In genomic region chr11:7193134-7193533, GRCm38 (mm10) we compare ENCODE assay signal across 40 mouse cellular contexts. TPM values are rescaled to one million over a fixed set of nuclear protein-coding genes. Genes with fewer than 3 reads are reported as not detected.
DNase-seq lines count a peak whose midpoint lies in the region; ATAC-seq and TF ChIP-seq lines count a peak whose summit lies in the region.
"Had no signal": no experiment of that assay in that cellular context is flagged by ENCODE, and none has a peak within 500 bp of the region (broad histone marks: within the 10 kb centered on the region; RNA-seq: fewer than 3 reads in every experiment).

No protein-coding gene starts in this region.

- no peaks in the 10 kb centered on the region for H3K9me3 ChIP-seq in forebrain, embryonic 15.5 days
- H3K9me3 ChIP-seq in forebrain, embryonic 11.5 days (ENCODE audit: control insufficient read depth, low read length) = no peaks in the 10 kb centered on the region; the same call in 1 of the 2 replicates
- no peaks in the 10 kb centered on the region for H3K9me3 ChIP-seq in intestine, postnatal 0 days (ENCODE audit: control insufficient read depth)
- no peaks in the 10 kb centered on the region for H3K9me3 ChIP-seq in intestine, embryonic 15.5 days
- H3K9me3 ChIP-seq in lung, postnatal 0 days (ENCODE audit: low read length) = no peaks in the 10 kb centered on the region
- H3K9me3 ChIP-seq: embryonic facial prominence, embryonic 10.5 days; heart, embryonic 15.5 days; hindbrain, embryonic 12.5 days; kidney, embryonic 15.5 days; limb, embryonic 10.5 days; limb, embryonic 15.5 days; lung, embryonic 15.5 days; midbrain, embryonic 13.5 days; neural tube, embryonic 15.5 days had no signal

- no peak overlapping the region for H3K27ac ChIP-seq in forebrain, embryonic 15.5 days (replicated peaks)
- H3K27ac ChIP-seq in forebrain, embryonic 11.5 days (ENCODE audit: low read depth, low read length) = no peak overlapping the region
- no peak overlapping the region for H3K27ac ChIP-seq in intestine, postnatal 0 days (ENCODE audit: low read depth, low read length)
- no peak overlapping the region for H3K27ac ChIP-seq in intestine, embryonic 15.5 days
- H3K27ac ChIP-seq in lung, postnatal 0 days (ENCODE audit: low read length) = no peak overlapping the region
- H3K27ac ChIP-seq: embryonic facial prominence, embryonic 10.5 days; embryonic facial prominence, embryonic 15.5 days; heart, embryonic 15.5 days; hindbrain, embryonic 12.5 days; kidney, embryonic 15.5 days; limb, embryonic 10.5 days; limb, embryonic 15.5 days; lung, embryonic 15.5 days; midbrain, embryonic 13.5 days; neural tube, embryonic 15.5 days had no signal

- H3K4me3 ChIP-seq in forebrain, embryonic 15.5 days = no peak overlapping the region
- no peak overlapping the region for H3K4me3 ChIP-seq in forebrain, embryonic 11.5 days (ENCODE audit: low read depth, low read length)
- no peak overlapping the region for H3K4me3 ChIP-seq in intestine, postnatal 0 days (ENCODE audit: low read depth, low read length)
- H3K4me3 ChIP-seq in intestine, embryonic 15.5 days (replicated peaks) = no peak overlapping the region
- no peak overlapping the region for H3K4me3 ChIP-seq in lung, postnatal 0 days (ENCODE audit: low read depth, low read length)
- H3K4me3 ChIP-seq: embryonic facial prominence, embryonic 10.5 days; embryonic facial prominence, embryonic 15.5 days; heart, embryonic 15.5 days; hindbrain, embryonic 12.5 days; kidney, embryonic 15.5 days; limb, embryonic 10.5 days; limb, embryonic 15.5 days; lung, embryonic 15.5 days; midbrain, embryonic 13.5 days; neural tube, embryonic 15.5 days had no signal

- 0 out of 2 replicates have a peak, but pooled peaks have one; percentile 2 for ATAC-seq in forebrain, embryonic 15.5 days (replicated peaks)
- no peak for ATAC-seq in forebrain, embryonic 11.5 days (replicated peaks; ENCODE audit: low FRiP score)
- ATAC-seq in intestine, postnatal 0 days = no peak
- ATAC-seq in intestine, embryonic 15.5 days = no peak
- ATAC-seq in lung, postnatal 0 days = no peak
- ATAC-seq: activated CD4-positive, CD25-positive, alpha-beta regulatory T cell, adult 4 months; forebrain, embryonic 14.5 days; midbrain, embryonic 13.5 days had no signal

- 76% methylated on average over 9 of the region's 9 CpGs for WGBS in forebrain, embryonic 15.5 days
- 75% methylated on average over 9 of the region's 9 CpGs for WGBS in forebrain, embryonic 11.5 days
- WGBS in intestine, postnatal 0 days = 59% methylated on average over 9 of the region's 9 CpGs
- WGBS in intestine, embryonic 15.5 days = 54% methylated on average over 9 of the region's 9 CpGs
- WGBS in lung, postnatal 0 days = 70% methylated on average over 9 of the region's 9 CpGs

- H3K4me2 ChIP-seq in forebrain, embryonic 15.5 days (replicated peaks) = no peak overlapping the region
- no peak overlapping the region for H3K4me2 ChIP-seq in forebrain, embryonic 11.5 days (ENCODE audit: low read depth, low read length, severe bottlenecking)
- H3K4me2 ChIP-seq in intestine, postnatal 0 days (replicated peaks; ENCODE audit: low read depth) = no peak overlapping the region
- H3K4me2 ChIP-seq in intestine, embryonic 15.5 days (replicated peaks) = no peak overlapping the region
- H3K4me2 ChIP-seq in lung, postnatal 0 days (replicated peaks; ENCODE audit: low read depth, low read length) = no peak overlapping the region
- H3K4me2 ChIP-seq: embryonic facial prominence, embryonic 15.5 days; heart, embryonic 15.5 days; hindbrain, embryonic 12.5 days; kidney, embryonic 15.5 days; limb, embryonic 15.5 days; lung, embryonic 15.5 days; midbrain, embryonic 13.5 days; neural tube, embryonic 15.5 days had no signal

- TF ChIP-seq CTCF in intestine, postnatal 0 days (IDR thresholded peaks at IDR 0.05; ENCODE audit: low read depth) = 0 out of 2 replicates have a peak, but pooled peaks have one; percentile 11
- TF ChIP-seq CTCF in lung, postnatal 0 days (IDR thresholded peaks at IDR 0.05) = peak; percentile 11; the same call in 1 of the 2 replicates

- no peak for DNase-seq in forebrain, embryonic 11.5 days (ENCODE audit: low spot score)
- DNase-seq in lung, postnatal 0 days (ENCODE audit: low spot score) = no peak
- DNase-seq in lung, postnatal 36 days = no peak
- no peak for DNase-seq in adrenal gland, postnatal 4 days (ENCODE audit: low spot score in 2 of 2)
- DNase-seq: adrenal gland, postnatal 36 days; cerebellum, adult 8-10 months; cerebellum, postnatal 25 days; gastrocnemius, postnatal 10 days; kidney, adult 18-20 months; kidney, postnatal 36 days; layer of hippocampus, postnatal 36 days; retina, postnatal 1 day; right cerebral cortex, postnatal 14 days; thymus, postnatal 14 days had no signal

- no peaks in the 10 kb centered on the region for H3K36me3 ChIP-seq in forebrain, embryonic 15.5 days
- no peaks in the 10 kb centered on the region for H3K36me3 ChIP-seq in forebrain, embryonic 11.5 days (ENCODE audit: control insufficient read depth, insufficient read depth, low read length)
- no peaks in the 10 kb centered on the region for H3K36me3 ChIP-seq in intestine, postnatal 0 days (ENCODE audit: control insufficient read depth, insufficient read depth)
- H3K36me3 ChIP-seq in intestine, embryonic 15.5 days = no peaks in the 10 kb centered on the region
- no peaks in the 10 kb centered on the region for H3K36me3 ChIP-seq in lung, postnatal 0 days (ENCODE audit: insufficient read depth, low read length)
- H3K36me3 ChIP-seq: embryonic facial prominence, embryonic 10.5 days; embryonic facial prominence, embryonic 15.5 days; heart, embryonic 15.5 days; hindbrain, embryonic 12.5 days; kidney, embryonic 15.5 days; limb, embryonic 10.5 days; limb, embryonic 15.5 days; lung, embryonic 15.5 days; midbrain, embryonic 13.5 days; neural tube, embryonic 15.5 days had no signal

- H3K27me3 ChIP-seq in forebrain, embryonic 15.5 days = no peaks in the 10 kb centered on the region
- no peaks in the 10 kb centered on the region for H3K27me3 ChIP-seq in forebrain, embryonic 11.5 days (ENCODE audit: control insufficient read depth, insufficient read depth, low read length)
- no peaks in the 10 kb centered on the region for H3K27me3 ChIP-seq in intestine, postnatal 0 days (replicated peaks; ENCODE audit: control insufficient read depth, insufficient read depth, low read length)
- no peaks in the 10 kb centered on the region for H3K27me3 ChIP-seq in intestine, embryonic 15.5 days (replicated peaks)
- H3K27me3 ChIP-seq in lung, postnatal 0 days (replicated peaks; ENCODE audit: insufficient read depth, low read length) = no peaks in the 10 kb centered on the region
- H3K27me3 ChIP-seq: embryonic facial prominence, embryonic 15.5 days; heart, embryonic 15.5 days; hindbrain, embryonic 12.5 days; kidney, embryonic 15.5 days; limb, embryonic 15.5 days; lung, embryonic 15.5 days; neural tube, embryonic 15.5 days had no signal

- H3K4me1 ChIP-seq in forebrain, embryonic 15.5 days = no peaks in the 10 kb centered on the region
- peaks cover 7% of the 10 kb centered on the region; the same call in 1 of the 2 replicates for H3K4me1 ChIP-seq in forebrain, embryonic 11.5 days (replicated peaks; ENCODE audit: control insufficient read depth, insufficient read depth, low read length)
- no peaks in the 10 kb centered on the region for H3K4me1 ChIP-seq in intestine, postnatal 0 days (replicated peaks; ENCODE audit: control insufficient read depth, insufficient read depth, low read length)
- no peaks in the 10 kb centered on the region; the same call in 1 of the 2 replicates for H3K4me1 ChIP-seq in intestine, embryonic 15.5 days (replicated peaks)
- no peaks in the 10 kb centered on the region; the same call in 1 of the 2 replicates for H3K4me1 ChIP-seq in lung, postnatal 0 days (ENCODE audit: insufficient read depth, low read depth, low read length)
- H3K4me1 ChIP-seq: embryonic facial prominence, embryonic 15.5 days; hindbrain, embryonic 12.5 days; limb, embryonic 15.5 days; lung, embryonic 15.5 days; neural tube, embryonic 15.5 days had no signal

- no peak for TF ChIP-seq EP300 in lung, postnatal 0 days (IDR thresholded peaks at IDR 0.05)

- no peak overlapping the region for H3K9ac ChIP-seq in forebrain, embryonic 15.5 days (replicated peaks)
- no peak overlapping the region for H3K9ac ChIP-seq in forebrain, embryonic 11.5 days (ENCODE audit: low read length)
- no peak overlapping the region for H3K9ac ChIP-seq in intestine, postnatal 0 days (ENCODE audit: low read depth, low read length)
- no peak overlapping the region for H3K9ac ChIP-seq in intestine, embryonic 15.5 days
- no peak overlapping the region for H3K9ac ChIP-seq in lung, postnatal 0 days (replicated peaks; ENCODE audit: low read depth)
- H3K9ac ChIP-seq: embryonic facial prominence, embryonic 15.5 days; heart, embryonic 15.5 days; hindbrain, embryonic 12.5 days; kidney, embryonic 15.5 days; limb, embryonic 15.5 days; lung, embryonic 15.5 days; midbrain, embryonic 13.5 days; neural tube, embryonic 15.5 days had no signal

RNA-seq across cellular contexts. Expression of gene Igfbp1, which starts 4.4 kb away (rescaled TPM):
- 0.14 TPM in 1 of 2 replicates, not detected in the other for polyA plus RNA-seq in forebrain, embryonic 15.5 days (2015; fragmentation: Nextera tagmentation; extraction: Ambion mirVana)
- 0.16 and 0.17 TPM in 2 replicates for polyA plus RNA-seq in forebrain, embryonic 11.5 days (2014; fragmentation: Nextera tagmentation; extraction: Ambion mirVana)
- 0.12 TPM in 1 of 2 replicates, not detected in the other for polyA plus RNA-seq in intestine, postnatal 0 days (2015; fragmentation: Nextera tagmentation; extraction: Ambion mirVana)
- polyA plus RNA-seq in intestine, embryonic 15.5 days (2015; fragmentation: Nextera tagmentation; extraction: Ambion mirVana) = 3.2 and 9.4 TPM in 2 replicates
- 0.23 and 0.69 TPM in 2 replicates for polyA plus RNA-seq in lung, postnatal 0 days (2015; fragmentation: Nextera tagmentation; extraction: Ambion mirVana)
- total RNA-seq in adrenal gland, postnatal 4 days (2021) = 10 to 100 TPM in 1 of 2 experiments, 1 to 10 TPM in 1; 3.7 to 77.7 TPM
- total RNA-seq: CH12.LX; ES-E14; heart, postnatal 25 days; layer of hippocampus, adult 8-10 months; megakaryocyte-erythroid progenitor cell, adult 5-6 weeks had no signal
- polyA plus RNA-seq: activated CD4-positive, CD25-positive, alpha-beta regulatory T cell, adult 4 months; C2C12; urinary bladder, adult 2 months had no signal

RNA-seq across cellular contexts. Expression of gene Gm11985, which starts 4.8 kb away (rescaled TPM):
- not detected in 2 replicates for polyA plus RNA-seq in forebrain, embryonic 15.5 days (2015; fragmentation: Nextera tagmentation; extraction: Ambion mirVana)
- polyA plus RNA-seq in forebrain, embryonic 11.5 days (2014; fragmentation: Nextera tagmentation; extraction: Ambion mirVana) = not detected in 2 replicates
- not detected in 2 replicates for polyA plus RNA-seq in intestine, postnatal 0 days (2015; fragmentation: Nextera tagmentation; extraction: Ambion mirVana)
- polyA plus RNA-seq in intestine, embryonic 15.5 days (2015; fragmentation: Nextera tagmentation; extraction: Ambion mirVana) = not detected in 2 replicates
- polyA plus RNA-seq in lung, postnatal 0 days (2015; fragmentation: Nextera tagmentation; extraction: Ambion mirVana) = not detected in 2 replicates
- total RNA-seq in adrenal gland, postnatal 4 days (2021) = not detected
- total RNA-seq: adrenal gland, adult 2 months; adrenal gland, postnatal 36 days; CH12.LX; ES-E14; gastrocnemius, postnatal 10 days; heart, postnatal 25 days; layer of hippocampus, adult 8-10 months; layer of hippocampus, postnatal 36 days; left cerebral cortex, postnatal 10 days; megakaryocyte-erythroid progenitor cell, adult 5-6 weeks had no signal
- polyA plus RNA-seq: activated CD4-positive, CD25-positive, alpha-beta regulatory T cell, adult 4 months; adrenal gland, adult 2 months; C2C12; embryonic facial prominence, embryonic 15.5 days; forebrain, embryonic 14.5 days; gonadal fat pad, adult 2 months; heart, embryonic 15.5 days; hindbrain, embryonic 12.5 days; kidney, embryonic 15.5 days; limb, embryonic 10.5 days; limb, embryonic 15.5 days; lung, embryonic 15.5 days; midbrain, embryonic 13.5 days; neural tube, embryonic 15.5 days; stomach, embryonic 16.5 days; urinary bladder, adult 2 months had no signal

RNA-seq across cellular contexts. Expression of gene Igfbp3, which starts 20.6 kb away (rescaled TPM):
- polyA plus RNA-seq in forebrain, embryonic 15.5 days (2015; fragmentation: Nextera tagmentation; extraction: Ambion mirVana) = 34.7 and 40.3 TPM in 2 replicates
- polyA plus RNA-seq in forebrain, embryonic 11.5 days (2014; fragmentation: Nextera tagmentation; extraction: Ambion mirVana) = 11.0 and 11.5 TPM in 2 replicates
- polyA plus RNA-seq in intestine, postnatal 0 days (2015; fragmentation: Nextera tagmentation; extraction: Ambion mirVana) = 52.7 and 57.1 TPM in 2 replicates
- polyA plus RNA-seq in intestine, embryonic 15.5 days (2015; fragmentation: Nextera tagmentation; extraction: Ambion mirVana) = 41.4 and 46.0 TPM in 2 replicates
- polyA plus RNA-seq in lung, postnatal 0 days (2015; fragmentation: Nextera tagmentation; extraction: Ambion mirVana) = 23.7 and 45.9 TPM in 2 replicates
- 10 to 100 TPM; 61.8 to 63.1 TPM for total RNA-seq in adrenal gland, postnatal 4 days (2021)
- total RNA-seq: CH12.LX; megakaryocyte-erythroid progenitor cell, adult 5-6 weeks had no signal
- polyA plus RNA-seq: activated CD4-positive, CD25-positive, alpha-beta regulatory T cell, adult 4 months had no signal
